Comparison of ENCODE assay signal across 9 mouse cellular contexts in the genomic region with DNA sequence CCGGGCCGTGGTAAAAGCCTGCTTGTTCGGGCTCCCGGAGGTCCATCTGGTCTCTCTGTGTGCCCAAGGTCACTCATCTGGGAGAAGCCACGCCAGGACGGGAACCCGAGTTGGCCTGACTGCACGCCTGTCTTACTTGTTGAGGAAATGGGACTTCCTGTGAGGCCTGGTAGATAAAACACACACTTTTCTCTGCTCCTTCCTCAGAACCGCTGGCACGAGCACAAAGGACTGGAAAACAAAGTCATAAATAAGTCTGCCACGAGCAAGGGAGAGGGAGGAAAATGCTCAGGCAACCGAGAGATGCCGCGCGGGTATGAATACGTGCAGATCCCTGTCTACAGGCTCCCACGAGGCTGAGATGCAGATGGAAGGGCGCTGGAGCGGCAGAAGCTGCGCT.
DNase-seq lines count a peak whose midpoint lies in the region; ATAC-seq lines count a peak whose summit lies in the region.
"Had no signal": no experiment of that assay in that cellular context is flagged by ENCODE, and none has a peak within 500 bp of the region (broad histone marks: within the 10 kb centered on the region; RNA-seq: fewer than 3 reads in every experiment).

No protein-coding gene starts in this region.

- H3K4me1 ChIP-seq in neural tube, embryonic 11.5 days (ENCODE audit: control insufficient read depth, insufficient read depth, low read length), result peaks cover 11% of the 10 kb centered on the region; the same call in 1 of the 2 replicates
- peaks cover 22% of the 10 kb centered on the region for H3K4me1 ChIP-seq in lung, embryonic 16.5 days (replicated peaks; ENCODE audit: control insufficient read depth, insufficient read depth, low read length)

- ATAC-seq in neural tube, embryonic 11.5 days (ENCODE audit: insufficient read depth, low FRiP score, low TSS enrichment), result peak; percentile 38; the same call in 1 of the 2 replicates
- peak; percentile 73 for ATAC-seq in lung, embryonic 16.5 days (ENCODE audit: low read depth)
- ATAC-seq: Patski had no signal

- WGBS in neural tube, embryonic 11.5 days, result 29% methylated on average over 20 of the region's 20 CpGs
- 31% methylated on average over 20 of the region's 20 CpGs for WGBS in lung, embryonic 16.5 days

- H3K27ac ChIP-seq in neural tube, embryonic 11.5 days (ENCODE audit: low read depth, low read length), result 0 out of 2 replicates have a peak overlapping the region, but pooled peaks have one; percentile 17
- peak overlapping the region; percentile 70; the same call in 1 of the 2 replicates for H3K27ac ChIP-seq in lung, embryonic 16.5 days (ENCODE audit: low read length)

- no peak overlapping the region for H3K9ac ChIP-seq in neural tube, embryonic 11.5 days (ENCODE audit: low read length)
- no peak overlapping the region for H3K9ac ChIP-seq in lung, embryonic 16.5 days (ENCODE audit: low read length)

- no peak overlapping the region for H3K4me2 ChIP-seq in neural tube, embryonic 11.5 days (ENCODE audit: low read depth)
- no peak overlapping the region for H3K4me2 ChIP-seq in lung, embryonic 16.5 days (ENCODE audit: low read depth, low read length)

- no peak overlapping the region for H3K4me3 ChIP-seq in neural tube, embryonic 11.5 days (ENCODE audit: low read depth, low read length)
- no peak overlapping the region for H3K4me3 ChIP-seq in lung, embryonic 16.5 days (ENCODE audit: low read length)

- no peaks in the 10 kb centered on the region for H3K9me3 ChIP-seq in neural tube, embryonic 11.5 days (ENCODE audit: control insufficient read depth, low read length)
- no peaks in the 10 kb centered on the region for H3K9me3 ChIP-seq in lung, embryonic 16.5 days (ENCODE audit: control insufficient read depth, low read length)

- no peaks in the 10 kb centered on the region for H3K27me3 ChIP-seq in neural tube, embryonic 11.5 days (ENCODE audit: control insufficient read depth, insufficient read depth, low read length)
- no peaks in the 10 kb centered on the region for H3K27me3 ChIP-seq in lung, embryonic 16.5 days (ENCODE audit: control insufficient read depth, insufficient read depth, low read depth, low read length)

- no peaks in the 10 kb centered on the region for H3K36me3 ChIP-seq in neural tube, embryonic 11.5 days (ENCODE audit: control insufficient read depth, insufficient read depth, low read length)
- H3K36me3 ChIP-seq in lung, embryonic 16.5 days (ENCODE audit: control insufficient read depth, insufficient read depth, low read length), result no peaks in the 10 kb centered on the region

- DNase-seq in neural tube, embryonic 11.5 days (ENCODE audit: low spot score), result peak; percentile 41
- no peak for DNase-seq in neural tube, embryonic 10.5 days (ENCODE audit: extremely low spot score, low spot score)
- peak; percentile 97 for DNase-seq in heart, adult 11 months
- peak; percentile 54 for DNase-seq in kidney, adult 18-20 months
- peak; percentile 48 for DNase-seq in testis, postnatal 14 days (ENCODE audit: low spot score)
- DNase-seq in left cerebral cortex, adult 8-10 months (ENCODE audit: low spot score in 2 of 2), result no peak
- DNase-seq in layer of hippocampus, adult 11-12 months (ENCODE audit: low spot score), result no peak

Comparison
In these comparisons a context has a peak if more than half of its experiments do, and no peak if none do; other contexts are left out.
1. DNase-seq: peak in neural tube, embryonic 11.5 days (single experiment), heart, adult 11 months (single experiment), kidney, adult 18-20 months (single experiment) and testis, postnatal 14 days (single experiment); none in neural tube, embryonic 10.5 days (single experiment), left cerebral cortex, adult 8-10 months (0 of 2) and layer of hippocampus, adult 11-12 months (single experiment).